Mouse (Mus musculus) forelimb bud, embryonic 11.5 days (tissue): ENCODE results near the gene Dnah17.

Experiments
- DNase-seq: peaks from one replicate; pipeline ENCODE4 v3.0.0-alpha.2; 2012; ENCODE audit warnings: low read depth, low spot score

The Dnah17 gene

DNA sequence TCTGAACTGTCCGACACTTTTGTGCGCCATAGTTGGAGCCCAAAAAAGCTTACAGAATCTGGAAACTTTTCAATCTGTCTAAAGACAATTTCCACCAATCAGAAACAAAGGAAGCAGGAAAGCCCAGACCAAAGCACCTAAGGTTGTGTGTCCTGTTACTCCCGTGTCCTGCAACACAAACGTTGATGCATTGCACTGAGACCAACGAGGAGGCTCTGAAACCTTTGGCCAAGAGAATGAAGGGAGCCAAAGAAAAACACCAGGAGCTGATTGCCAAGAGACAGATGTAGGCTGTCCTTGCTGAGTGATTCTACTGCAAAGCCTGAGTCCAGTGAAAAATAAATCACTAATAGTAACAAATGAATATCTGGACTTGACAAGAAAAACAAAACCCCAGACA, 156.9 kb downstream of the Dnah17 start:
- no peak for DNase-seq

DNA sequence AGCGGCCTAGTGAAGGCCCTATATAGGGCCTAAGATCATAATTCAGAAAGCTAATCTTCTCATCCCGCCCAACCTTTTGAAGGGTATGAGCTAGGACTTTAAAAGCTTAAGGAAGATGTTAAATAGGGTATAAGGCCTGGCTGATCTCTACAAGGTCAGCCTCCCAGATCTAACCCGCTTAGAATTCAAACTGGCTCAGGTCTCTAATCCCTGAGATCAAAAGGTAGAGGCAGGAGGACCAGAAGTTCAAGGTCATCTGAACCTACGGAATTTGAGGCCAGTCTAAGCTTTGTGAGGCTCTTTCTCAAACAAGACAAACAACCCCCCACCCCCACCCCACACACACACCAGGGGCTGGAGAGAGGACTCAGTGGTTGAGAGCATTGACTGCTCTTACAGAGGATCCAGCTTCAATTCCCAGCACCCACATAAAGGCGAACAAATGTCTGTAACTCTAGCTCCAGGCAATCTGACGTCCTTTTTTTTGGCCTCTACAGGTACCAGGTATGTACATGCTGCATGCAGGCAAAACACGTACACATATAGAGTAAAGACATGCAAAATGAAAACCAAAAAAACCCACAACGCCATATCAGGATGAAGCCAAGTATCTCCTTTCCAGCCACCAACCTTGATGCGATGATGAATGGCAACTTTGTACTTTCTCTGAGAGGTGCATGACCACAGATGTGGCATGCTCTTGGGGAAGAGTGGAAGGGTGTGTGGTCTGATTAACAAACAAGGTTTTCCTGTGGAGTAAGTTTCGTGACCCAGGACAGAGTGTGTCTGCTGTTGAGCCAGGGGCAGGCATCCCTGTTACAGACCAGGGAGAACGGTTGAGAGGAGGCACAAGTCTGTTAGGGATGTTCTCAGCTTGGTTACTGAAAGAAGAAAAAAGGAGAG, 157.5 kb downstream of the Dnah17 start:
- no peak for DNase-seq
